Mouse (Mus musculus) midbrain, embryonic 10.5 days (tissue): ENCODE data around the gene 1600002K03Rik. TPM values are rescaled to one million over a fixed set of nuclear protein-coding genes. Genes with fewer than 3 reads are reported as not detected.

ENCODE experiments used
- DNase-seq: peaks from one replicate; pipeline ENCODE4 v3.0.0-alpha.2; 2017; ENCODE audit warnings: low spot score
- H3K27ac ChIP-seq: fragments of 300-500 bp; sonication (generic); replicated peaks from 2 replicates; pipeline ENCODE4 v1.5.1; 2016; ENCODE audit warnings: mild to moderate bottlenecking
- H3K27me3 ChIP-seq: fragments of 300-500 bp; sonication (generic); 2 replicates; pipeline ENCODE4 v1.6.1; 2016; ENCODE audit warnings: low read depth, mild to moderate bottlenecking; ENCODE audit not compliant: poor library complexity, severe bottlenecking
- H3K36me3 ChIP-seq: fragments of 300-500 bp; sonication (generic); 2 replicates; pipeline ENCODE4 v1.6.1; 2016; ENCODE audit warnings: mild to moderate bottlenecking, moderate library complexity
- H3K4me1 ChIP-seq: fragments of 300-500 bp; sonication (generic); 2 replicates; pipeline ENCODE4 v1.6.1; 2016
- H3K4me3 ChIP-seq: fragments of 300-500 bp; sonication (generic); 2 replicates; pipeline ENCODE4 v1.5.1; 2016; ENCODE audit warnings: mild to moderate bottlenecking, moderate library complexity
- H3K9me3 ChIP-seq: fragments of 300-500 bp; sonication (generic); replicated peaks from 2 replicates; pipeline ENCODE4 v1.6.1; 2016; ENCODE audit warnings: mild to moderate bottlenecking
- WGBS: fragments of 180-500 bp; shearing (Covaris S2); methylation state at CpG from one replicate; pipeline ENCODE4 v1.1.7; 2016; 5-methylcytosine and 5-hydroxymethylcytosine counted together
- polyA plus RNA-seq: library from polyadenylated mRNA; unstranded; fragments of >200 nt; fragmentation: Nextera tagmentation; extraction: Ambion mirVana; gene quantifications from 2 replicates; pipeline ENCODE4 v1.2.1, GENCODE M21; 2016

1600002K03Rik gene
- polyA plus RNA-seq, result 10.6 and 11.2 TPM in 2 replicates

- peak within 1 kb of the TSS; percentile 59 for H3K4me3 ChIP-seq
Measured at GRCm38 (mm10) chr10:80172527-80173292, at the start of gene 1600002K03Rik. Gene 1600002K03Rik (plus strand): TSS chr10:80172944.

DNA sequence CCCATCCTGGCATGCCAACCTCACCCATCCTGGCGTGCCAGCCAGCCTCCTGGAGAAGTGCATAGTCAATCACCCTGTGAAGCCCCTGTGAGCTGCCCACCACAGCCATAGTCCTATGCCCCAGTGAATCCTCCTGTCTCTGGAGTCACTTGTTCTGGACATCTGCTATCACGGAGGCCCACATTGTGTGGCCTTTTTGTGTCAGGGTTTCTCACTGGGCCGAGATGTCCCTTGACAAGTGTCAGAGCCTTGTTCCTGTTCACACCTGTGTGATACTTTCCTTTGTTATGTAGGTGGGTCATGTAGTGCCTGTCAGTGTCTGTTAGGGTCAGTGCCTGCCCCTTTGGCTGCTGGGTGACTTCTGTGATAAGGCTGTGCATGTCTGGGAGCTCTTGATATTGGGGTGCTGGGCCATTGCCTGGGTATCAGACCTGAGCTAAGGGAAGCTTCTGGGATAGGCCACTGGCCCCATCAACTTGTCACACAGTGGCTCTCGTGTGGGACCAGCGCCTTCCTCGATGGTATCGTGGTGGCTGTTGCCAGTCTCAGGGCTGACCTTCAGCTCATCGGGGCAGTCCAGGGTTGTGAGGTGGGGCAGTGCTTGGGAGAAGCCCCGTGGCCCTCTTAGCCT lies 48.7 kb upstream of the 1600002K03Rik start:
- peaks cover 18% of the 10 kb centered on the region for H3K4me1 ChIP-seq
- peaks cover 100% of the 10 kb centered on the region for H3K36me3 ChIP-seq
- no peak overlapping the region for H3K27ac ChIP-seq
- 90% methylated on average over 9 of the region's 9 CpGs for WGBS
- 0 out of 2 replicates have a peak overlapping the region, but pooled peaks have one; percentile 16 for H3K4me3 ChIP-seq
- H3K27me3 ChIP-seq, result no peaks in the 10 kb centered on the region
- no peaks in the 10 kb centered on the region for H3K9me3 ChIP-seq
- DNase-seq, result no peak

More at GRCm38 (mm10) chr10:80172527-80173292, at the start of gene 1600002K03Rik:
- peaks cover 43% of the 10 kb centered on the region for H3K36me3 ChIP-seq
- H3K9me3 ChIP-seq, result no peaks in the 10 kb centered on the region
- peaks cover 16% of the 10 kb centered on the region for H3K27me3 ChIP-seq
- peak; percentile 90 for DNase-seq
- H3K27ac ChIP-seq, result peak within 1 kb of the TSS; percentile 84
- peaks cover 85% of the 10 kb centered on the region for H3K4me1 ChIP-seq
- WGBS, result 9% methylated on average over 35 of the region's 35 CpGs

DNA sequence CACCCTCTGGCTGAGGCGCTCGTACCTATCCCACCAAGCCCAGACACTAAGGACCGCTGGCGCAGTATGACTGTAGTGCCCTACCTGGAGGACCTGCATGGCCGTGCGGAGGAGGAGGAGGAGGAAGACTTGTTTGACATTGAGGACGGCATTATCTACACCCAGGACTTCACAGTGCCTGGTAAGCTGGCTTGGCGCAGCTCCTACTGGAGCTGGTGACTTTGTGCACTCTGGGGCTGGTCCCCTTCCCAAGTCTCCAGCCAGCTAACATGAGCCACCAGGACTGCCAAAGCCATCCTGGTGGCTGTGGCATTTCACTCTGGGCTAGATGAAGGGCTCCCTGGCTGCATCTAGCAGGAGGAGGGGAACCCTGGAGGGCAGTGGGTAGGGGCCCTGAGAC lies 44.8 kb upstream of the 1600002K03Rik start:
- 96% methylated on average over 8 of the region's 8 CpGs for WGBS
- H3K4me3 ChIP-seq, result no peak overlapping the region

DNA sequence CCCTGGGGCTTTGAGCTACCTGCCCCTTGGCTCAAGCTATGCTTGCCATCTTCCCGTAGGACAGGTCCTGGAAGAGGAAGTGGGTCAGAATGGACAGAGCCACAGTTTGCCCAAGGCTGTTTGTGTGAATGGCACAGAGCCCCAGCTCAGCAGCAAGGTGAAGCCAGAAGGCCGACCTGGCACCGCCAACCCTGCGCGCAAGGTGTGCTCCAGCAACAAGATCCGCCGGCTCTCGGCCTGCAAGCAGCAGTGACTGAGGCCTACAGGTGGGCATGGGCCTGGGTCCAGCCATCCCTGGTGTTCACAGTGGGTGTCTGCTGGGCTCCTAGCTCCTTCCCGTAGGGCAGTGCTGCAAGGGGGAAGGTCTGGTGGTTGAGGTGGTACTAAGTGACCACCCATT lies 42.9 kb upstream of the 1600002K03Rik start:
- H3K4me1 ChIP-seq, result peaks cover 24% of the 10 kb centered on the region

More for the DNA sequence above, 44.8 kb upstream of the 1600002K03Rik start:
- DNase-seq, result no peak
- H3K27me3 ChIP-seq, result peaks cover 33% of the 10 kb centered on the region
- H3K4me1 ChIP-seq, result peaks cover 28% of the 10 kb centered on the region
- H3K27ac ChIP-seq, result no peak overlapping the region
- H3K36me3 ChIP-seq, result peaks cover 100% of the 10 kb centered on the region
- H3K9me3 ChIP-seq, result no peaks in the 10 kb centered on the region

DNA sequence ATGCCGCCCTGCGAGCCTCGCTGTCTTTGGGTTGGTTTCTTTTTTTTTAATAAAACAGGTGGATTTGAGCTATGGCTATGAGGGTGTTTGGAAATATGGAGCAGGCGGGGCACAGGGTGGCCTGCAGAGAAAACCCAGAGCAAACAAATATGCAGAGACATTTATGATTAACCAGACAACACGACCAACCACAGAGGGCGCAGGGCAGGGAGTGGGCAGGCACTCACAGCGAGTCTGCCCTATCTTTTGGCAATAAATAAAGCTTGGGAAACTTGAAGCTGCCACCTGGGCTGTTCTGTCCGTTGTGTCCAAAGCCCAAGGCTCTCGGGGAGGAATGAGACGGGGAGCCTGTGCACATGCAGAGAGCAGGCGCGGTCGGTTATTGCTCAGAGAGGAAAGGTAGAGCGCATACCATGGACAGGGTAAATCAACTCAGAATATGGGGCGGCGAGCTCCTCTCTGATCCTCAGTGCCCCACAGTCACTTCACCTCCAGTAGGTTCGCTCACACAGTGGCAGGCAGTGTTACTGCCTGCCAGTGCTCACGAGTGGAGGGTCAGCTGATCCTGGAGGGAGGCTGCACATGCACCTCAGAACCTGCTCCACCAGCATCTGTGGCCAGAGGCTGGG lies 42.2 kb upstream of the 1600002K03Rik start:
- Histone ChIP-seq H3K9me3 (no peaks in the 10 kb centered on the region), H3K27me3 (peaks cover 59% of the 10 kb centered on the region), H3K36me3 (peaks cover 100% of the 10 kb centered on the region), H3K27ac (no peak overlapping the region), H3K4me3 (peak overlapping the region; percentile 20; the same call in 1 of the 2 replicates), H3K4me1 (peaks cover 24% of the 10 kb centered on the region)
- no peak for DNase-seq
- 88% methylated on average over 18 of the region's 18 CpGs for WGBS

More for the DNA sequence above, 42.9 kb upstream of the 1600002K03Rik start:
- WGBS, result 95% methylated on average over 9 of the region's 9 CpGs
- Histone ChIP-seq H3K4me3 (0 out of 2 replicates have a peak overlapping the region, but pooled peaks have one; percentile 20), H3K27me3 (peaks cover 52% of the 10 kb centered on the region), H3K27ac (no peak overlapping the region), H3K36me3 (peaks cover 100% of the 10 kb centered on the region), H3K9me3 (no peaks in the 10 kb centered on the region)
- no peak for DNase-seq

- Histone ChIP-seq H3K4me3 (peak overlapping the region; percentile 41), H3K9me3 (no peaks in the 10 kb centered on the region), H3K27me3 (peaks cover 68% of the 10 kb centered on the region), H3K36me3 (peaks cover 100% of the 10 kb centered on the region), H3K4me1 (peaks cover 29% of the 10 kb centered on the region), H3K27ac (peak overlapping the region; percentile 66)
- WGBS, result 14% methylated on average over 55 of the region's 55 CpGs
- peak; percentile 62 for DNase-seq
Measured at GRCm38 (mm10) chr10:80131316-80131951, 41.3 kb upstream of the 1600002K03Rik start.

DNA sequence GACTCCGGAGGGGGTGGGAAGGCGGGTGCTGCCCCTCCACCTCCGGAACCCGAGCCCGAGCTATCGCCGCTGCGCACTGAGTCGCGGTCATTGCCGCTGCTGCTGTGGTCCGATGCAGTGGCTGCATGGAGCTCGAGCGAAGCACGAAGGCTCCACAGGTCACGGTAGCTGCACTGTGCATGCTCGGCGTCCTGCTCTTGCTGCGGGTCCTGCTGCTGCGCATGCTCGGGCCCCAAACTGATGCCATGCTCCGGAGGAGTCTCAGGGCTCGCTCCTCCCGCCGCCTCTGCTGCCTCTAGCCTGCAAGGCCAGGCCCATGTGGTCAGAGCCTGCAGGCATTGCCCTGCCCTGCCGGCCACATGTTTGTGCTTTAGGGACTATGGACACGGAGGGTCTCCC lies 40.8 kb upstream of the 1600002K03Rik start:
- peaks cover 74% of the 10 kb centered on the region for H3K27me3 ChIP-seq
- WGBS, result 23% methylated on average over 27 of the region's 27 CpGs
- H3K27ac ChIP-seq, result peak overlapping the region; percentile 66
- H3K36me3 ChIP-seq, result peaks cover 99% of the 10 kb centered on the region
- DNase-seq, result peak; percentile 59
- H3K9me3 ChIP-seq, result no peaks in the 10 kb centered on the region
- H3K4me1 ChIP-seq, result peaks cover 34% of the 10 kb centered on the region
- peak overlapping the region; percentile 41 for H3K4me3 ChIP-seq

DNA sequence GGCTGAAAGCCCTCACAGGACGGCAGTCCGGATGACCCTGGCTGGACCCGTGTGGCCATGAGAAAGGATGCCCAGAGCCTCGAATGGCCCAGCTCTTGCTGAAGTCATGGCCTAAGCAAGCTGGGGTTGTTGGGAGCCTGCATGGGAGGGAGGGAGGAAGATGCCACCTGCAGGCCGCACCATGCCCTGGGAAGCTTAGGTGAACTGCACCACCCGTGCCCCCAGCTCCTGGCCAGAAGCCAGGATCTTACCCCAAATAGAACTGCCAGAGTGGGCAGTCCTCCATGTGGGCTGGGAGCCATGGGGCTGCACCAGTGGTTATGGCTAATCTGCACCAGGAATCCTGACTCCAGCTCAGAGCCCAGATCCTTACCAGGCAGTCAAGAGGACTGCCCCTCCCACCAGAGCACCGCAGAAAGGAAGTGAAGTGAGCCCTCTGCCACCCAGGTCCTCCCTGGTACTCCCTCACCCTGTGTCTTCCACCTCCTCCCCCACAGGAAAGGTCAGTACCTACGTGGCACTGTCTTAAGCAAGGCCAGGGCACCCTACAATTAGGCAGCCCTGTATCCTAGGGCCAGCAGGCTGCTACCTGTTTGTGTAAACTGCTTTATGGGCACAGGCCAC lies 39.4 kb upstream of the 1600002K03Rik start:
- H3K4me3 ChIP-seq, result peak overlapping the region; percentile 41; the same call in 1 of the 2 replicates
- 80% methylated on average over 8 of the region's 8 CpGs for WGBS
- H3K36me3 ChIP-seq, result peaks cover 86% of the 10 kb centered on the region
- no peak for DNase-seq
- H3K27me3 ChIP-seq, result peaks cover 87% of the 10 kb centered on the region
- H3K4me1 ChIP-seq, result peaks cover 48% of the 10 kb centered on the region
- no peaks in the 10 kb centered on the region for H3K9me3 ChIP-seq
- H3K27ac ChIP-seq, result no peak overlapping the region

- Histone ChIP-seq H3K9me3 (no peaks in the 10 kb centered on the region), H3K4me3 (no peak overlapping the region), H3K36me3 (peaks cover 75% of the 10 kb centered on the region), H3K27me3 (peaks cover 90% of the 10 kb centered on the region), H3K4me1 (peaks cover 59% of the 10 kb centered on the region), H3K27ac (no peak overlapping the region)
- no peak for DNase-seq
- WGBS, result 92% methylated on average over 9 of the region's 9 CpGs
Measured at GRCm38 (mm10) chr10:80134421-80134820, 38.3 kb upstream of the 1600002K03Rik start.

GRCm38 (mm10) chr10:80135161-80135560 lies 37.6 kb upstream of the 1600002K03Rik start:
- WGBS, result 87% methylated on average over 10 of the region's 10 CpGs
- Histone ChIP-seq H3K9me3 (no peaks in the 10 kb centered on the region), H3K27me3 (peaks cover 91% of the 10 kb centered on the region), H3K27ac (no peak overlapping the region), H3K36me3 (peaks cover 67% of the 10 kb centered on the region), H3K4me1 (peaks cover 60% of the 10 kb centered on the region), H3K4me3 (peak overlapping the region; percentile 22; the same call in 1 of the 2 replicates)
- DNase-seq, result no peak

DNA sequence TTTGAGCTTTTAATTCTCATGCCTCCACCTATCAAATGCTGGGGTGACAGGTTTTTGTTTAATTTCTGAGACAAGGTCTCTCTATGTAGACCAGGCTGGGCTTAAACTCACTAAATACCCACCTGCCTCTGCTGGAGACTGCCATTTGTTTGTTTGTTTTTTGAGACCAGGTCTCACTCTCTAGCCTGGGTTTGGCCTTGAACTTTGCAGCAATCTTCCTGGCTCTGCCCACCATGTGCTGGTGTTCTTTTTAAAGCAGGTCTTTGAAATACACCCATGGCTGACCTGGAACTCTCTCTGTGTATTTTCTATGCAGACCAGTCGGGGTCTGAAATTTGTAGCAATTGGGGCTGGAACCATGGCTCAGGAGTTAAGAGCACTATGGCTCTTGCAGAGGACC lies 37.1 kb upstream of the 1600002K03Rik start:
- Histone ChIP-seq H3K4me3 (0 out of 2 replicates have a peak overlapping the region, but pooled peaks have one; percentile 22), H3K36me3 (peaks cover 63% of the 10 kb centered on the region), H3K27me3 (peaks cover 91% of the 10 kb centered on the region), H3K9me3 (no peaks in the 10 kb centered on the region), H3K27ac (no peak overlapping the region), H3K4me1 (peaks cover 64% of the 10 kb centered on the region)
- no peak for DNase-seq
- 92% methylated on average over 1 of the region's 1 CpGs for WGBS
